Mouse (Mus musculus) heart, adult 11 months (tissue): ENCODE measurements around the gene Fndc3b.
A peak's percentile ranks its signal among the peaks of the same experiment; 100 is the strongest.

Source experiments
- DNase-seq: peaks from one replicate; pipeline ENCODE4 v3.0.0; 2022

Gene Fndc3b

GRCm38 (mm10) chr3:27377935-27378334 is 333.2 kb downstream of the Fndc3b start:
- DNase-seq: no peak

DNA sequence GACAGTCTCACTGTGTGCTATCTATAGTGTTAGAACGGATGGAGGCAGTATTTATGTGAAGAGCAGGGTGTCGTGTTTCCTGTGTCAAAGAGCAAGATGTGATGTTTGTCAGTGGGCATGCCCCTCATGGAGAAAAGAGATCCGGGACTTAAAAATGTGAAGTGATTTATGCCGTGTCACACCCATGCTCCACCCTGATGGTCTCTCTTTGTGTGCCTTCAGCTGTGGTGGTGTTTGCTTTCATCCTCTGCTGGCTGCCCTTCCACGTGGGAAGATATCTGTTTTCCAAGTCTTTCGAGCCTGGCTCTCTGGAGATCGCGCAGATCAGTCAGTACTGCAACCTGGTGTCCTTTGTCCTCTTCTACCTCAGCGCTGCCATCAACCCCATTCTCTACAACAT is 336.7 kb downstream of the Fndc3b start:
- DNase-seq: peak; percentile 63

- peak; percentile 77 for DNase-seq
These were observed 339.1 kb downstream of the Fndc3b start for GRCm38 (mm10) chr3:27371725-27372650.

DNA sequence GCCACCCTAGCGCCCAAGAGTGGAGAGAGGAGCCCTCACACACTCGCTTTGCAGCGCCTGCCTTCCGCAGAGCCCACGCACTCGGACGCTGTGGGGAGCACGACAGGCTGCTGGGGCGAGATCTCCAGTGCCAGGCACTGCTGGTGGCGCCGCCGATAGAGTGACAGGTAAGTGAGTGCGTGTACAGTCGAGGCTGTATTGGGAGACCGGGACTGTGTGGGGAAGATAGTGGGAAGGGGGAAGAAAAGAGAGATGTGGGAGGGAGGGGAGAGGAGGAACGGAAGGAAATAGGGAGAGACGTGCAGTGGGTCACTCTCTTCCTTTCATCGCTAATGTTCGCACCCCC is 339.9 kb downstream of the Fndc3b start, which contains the start of gene Ghsr:
Gene Ghsr (plus strand): TSS at position 76 of the 346 bp plus-strand sequence.
- DNase-seq: peak; percentile 61

GRCm38 (mm10) chr3:27370582-27371275 is 340.4 kb downstream of the Fndc3b start:
- peak; percentile 80 for DNase-seq

DNA sequence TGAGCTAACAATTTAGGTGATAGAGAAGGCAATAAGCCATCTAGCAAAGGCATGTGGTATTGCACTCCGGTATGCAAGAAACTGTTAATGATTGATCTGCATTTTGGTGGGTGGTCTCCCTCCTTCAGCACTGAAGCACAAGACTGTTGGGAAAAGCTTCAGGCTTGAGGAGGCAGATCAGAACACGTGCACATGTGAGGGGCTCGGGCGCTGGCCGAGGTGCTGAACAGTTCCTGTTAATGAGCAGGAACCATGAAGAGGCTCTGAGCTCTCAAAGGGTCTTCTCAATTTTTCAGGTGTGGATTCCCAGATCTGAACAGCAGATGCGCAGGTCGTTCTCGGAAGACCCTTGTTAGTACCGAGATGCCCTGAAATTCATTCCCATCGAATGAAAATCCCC is 341.0 kb downstream of the Fndc3b start:
- DNase-seq: peak; percentile 76
